Mouse (Mus musculus) Patski (cell line): ENCODE measurements around the gene G0s2. TPM values are rescaled to one million over a fixed set of nuclear protein-coding genes. Genes with fewer than 3 reads are reported as not detected.

ENCODE experiments used
- ATAC-seq: fragments of 100-300 bp; one replicate; pipeline ENCODE4 v1.8.0; 2021
- CTCF ChIA-PET: fragments of 350-600 bp; sonication (Branson Sonifier 250); formaldehyde crosslinking; loops from one replicate; lab custom pipeline; 2022; ENCODE audit warnings: inconsistent platforms; lab: Charles Lee
- POLR2A ChIA-PET: fragments of 350-600 bp; sonication (Branson Sonifier 250); formaldehyde crosslinking; loops from one replicate; lab custom pipeline; 2022; ENCODE audit warnings: antibody characterized with exemption, inconsistent platforms; lab: Charles Lee
- DNase-seq: peaks from one replicate; pipeline ENCODE4 v3.0.0-alpha.2; 2011; ENCODE audit warnings: low read depth, low spot score
- H3K27me3 ChIP-seq: fragments of 371-371 bp; one replicate; pipeline ENCODE4 v1.5.1; 2021
- CTCF ChIP-seq: fragments of 100-300 bp; IDR thresholded peaks from one replicate; pipeline ENCODE4 v1.5.1; 2021
- in situ Hi-C: fragments of 300-500 bp; cut with MboI; formaldehyde crosslinking; loops from 3 replicates; pipeline ENCODE4 v1.11.1; 2018; ENCODE audit warnings: low pct_unique_long_range_greater_than_20kb, mixed read lengths
- polyA plus RNA-seq: library from polyadenylated mRNA; unstranded; gene quantifications from one replicate; pipeline ENCODE4 v1.2.3, GENCODE M21; 2021

The G0s2 gene
- not detected for polyA plus RNA-seq

DNA sequence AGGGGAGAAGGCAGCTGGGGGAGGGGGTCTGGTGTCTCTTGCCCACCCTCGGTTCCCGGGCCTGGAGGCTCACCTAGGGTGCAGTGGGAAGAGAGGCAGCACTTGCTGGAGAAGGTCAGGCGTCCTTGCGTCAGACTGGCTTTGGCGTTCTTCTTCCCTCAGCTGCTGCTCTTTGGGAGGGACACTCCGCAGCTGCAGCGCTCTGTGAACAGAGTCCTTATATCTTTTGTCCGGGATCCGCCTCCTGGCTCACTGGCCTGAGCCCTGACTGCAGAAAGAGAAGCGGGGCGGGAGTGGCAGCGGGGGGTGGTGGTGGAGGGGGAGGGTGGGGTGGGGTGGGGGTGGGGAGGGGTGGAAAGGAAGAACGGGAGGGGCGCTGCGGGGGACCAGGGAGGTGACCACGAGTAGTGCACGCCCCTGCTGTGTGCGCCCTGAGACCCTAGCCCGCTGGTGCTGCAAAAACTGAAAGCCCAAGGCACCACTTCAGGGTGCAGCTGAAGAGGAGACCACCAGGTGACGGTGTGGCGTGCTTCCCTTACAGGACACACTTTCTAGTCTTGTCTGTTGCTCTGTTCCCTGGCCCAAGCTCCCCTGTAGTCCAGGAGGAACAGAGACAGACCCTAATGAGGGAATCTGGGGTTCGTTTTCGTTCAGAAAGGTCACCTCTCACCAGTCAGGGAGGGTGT lies at the start of gene G0s2:
Gene G0s2, minus strand, starts transcription at position 302 of the 686 bp plus-strand sequence.
- no peak for ATAC-seq
- no peak for TF ChIP-seq CTCF
- peaks cover 5% of the 10 kb centered on the region for H3K27me3 ChIP-seq
- POLR2A ChIA-PET = no interaction called here
- CTCF ChIA-PET = no interaction called here
- no peak for DNase-seq
- in situ Hi-C loops = no loop called here

DNA sequence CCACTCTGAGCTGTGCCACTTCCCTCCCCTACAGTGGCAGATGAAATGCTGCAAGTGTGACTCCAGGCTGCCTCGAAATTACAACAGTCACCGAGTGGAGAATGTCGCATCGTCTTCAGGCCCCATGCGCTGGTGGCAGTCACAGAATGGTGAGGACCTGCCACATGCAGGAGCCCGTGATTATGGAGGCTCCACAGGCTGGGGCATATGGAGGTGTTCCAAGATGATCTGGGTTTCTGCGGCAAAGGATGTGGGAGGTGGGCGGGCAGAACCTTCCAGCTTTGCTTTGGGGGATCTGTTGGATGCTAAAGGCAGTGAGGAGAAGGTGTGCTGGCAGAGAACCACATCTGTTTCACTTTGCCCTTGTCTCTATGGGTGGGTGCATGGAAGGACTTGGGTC lies 47.4 kb upstream of the G0s2 start:
- ATAC-seq (no peak), DNase-seq (no peak)
- no peak for TF ChIP-seq CTCF
- in situ Hi-C loops = loop anchor here (5.0 kb wide), 1 partner anchor 113 kb away; the partner anchor contains the start of gene Lamb3
- CTCF ChIA-PET = no interaction called here
- POLR2A ChIA-PET = no interaction called here
- H3K27me3 ChIP-seq = no peaks in the 10 kb centered on the region

GRCm38 (mm10) chr1:193319721-193320120 lies 46.7 kb upstream of the G0s2 start:
- TF ChIP-seq CTCF = no peak
- DNase-seq (no peak), ATAC-seq (no peak)
- in situ Hi-C loops = loop anchor here (5.0 kb wide), 1 partner anchor 112 kb away; the partner anchor contains the start of gene Lamb3
- ChIA-PET POLR2A (no interaction called here), CTCF (no interaction called here)
- H3K27me3 ChIP-seq = no peaks in the 10 kb centered on the region

DNA sequence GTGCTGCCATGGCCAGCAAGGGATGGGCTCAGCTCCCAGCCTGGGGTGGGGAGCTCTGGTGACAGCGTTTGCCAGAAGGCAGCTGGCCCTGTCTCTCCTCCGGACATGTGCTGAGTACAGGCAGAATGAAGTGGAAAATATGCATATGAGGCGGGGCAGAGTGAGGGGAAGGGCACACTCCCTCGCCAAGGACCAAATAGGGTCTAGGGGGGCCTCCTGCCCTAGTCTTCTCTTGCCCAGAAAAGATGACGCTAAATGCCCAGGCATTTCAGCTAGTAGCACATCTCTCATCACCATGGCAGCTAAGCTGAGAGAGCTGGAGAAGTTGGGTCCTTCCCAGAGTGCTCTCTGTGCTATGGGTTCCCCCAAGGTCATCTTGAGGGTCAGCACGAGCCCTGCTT lies 44.1 kb upstream of the G0s2 start:
- no peak for TF ChIP-seq CTCF
- DNase-seq (no peak), ATAC-seq (no peak)
- H3K27me3 ChIP-seq = no peaks in the 10 kb centered on the region
- POLR2A ChIA-PET = no interaction called here
- CTCF ChIA-PET = interaction anchor here (1.0 to 1.6 kb wide), 4 partner anchors 9 to 134 kb away, joined by 3 read pairs; no protein-coding TSS in a partner anchor
- in situ Hi-C loops = no loop called here

GRCm38 (mm10) chr1:193316358-193316750 lies 43.3 kb upstream of the G0s2 start:
- CTCF ChIA-PET = interaction anchor here (0.9 to 1.4 kb wide), 5 partner anchors 9 to 532 kb away, joined by 3 to 5 read pairs (median 3); no protein-coding TSS in a partner anchor
- DNase-seq = no peak
- in situ Hi-C loops = no loop called here
- POLR2A ChIA-PET = no interaction called here
- H3K27me3 ChIP-seq = no peaks in the 10 kb centered on the region
- no peak for ATAC-seq
- no peak for TF ChIP-seq CTCF

GRCm38 (mm10) chr1:193315705-193316357 lies 42.8 kb upstream of the G0s2 start:
- DNase-seq = no peak
- TF ChIP-seq CTCF = no peak
- in situ Hi-C loops = no loop called here
- ATAC-seq = no peak
- ChIA-PET CTCF (interaction anchor here (0.9 to 2.0 kb wide), 4 partner anchors 8 to 531 kb away, joined by 3 to 5 read pairs (median 4); no protein-coding TSS in a partner anchor), POLR2A (no interaction called here)
- H3K27me3 ChIP-seq = no peaks in the 10 kb centered on the region

DNA sequence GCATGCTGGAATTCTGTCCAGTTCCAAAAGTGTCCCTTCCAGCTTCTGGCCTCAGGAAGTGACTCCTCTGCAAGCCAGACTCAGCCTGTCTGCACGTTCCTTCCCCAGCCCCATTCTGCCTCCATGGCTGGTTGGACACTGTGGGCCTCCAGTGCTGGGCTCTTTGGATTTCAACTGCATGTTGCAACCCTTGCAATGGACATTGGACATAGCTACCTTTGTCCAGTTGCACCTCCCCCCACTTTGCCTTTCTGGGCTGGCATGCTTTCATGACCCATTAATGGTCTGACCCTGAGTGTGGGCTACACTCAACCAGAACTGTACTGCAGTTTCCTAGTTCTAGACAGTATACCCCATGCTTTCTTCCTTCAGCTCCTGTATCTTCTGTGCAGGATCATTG lies 38.6 kb upstream of the G0s2 start:
- in situ Hi-C loops = no loop called here
- no peaks in the 10 kb centered on the region for H3K27me3 ChIP-seq
- DNase-seq (no peak), ATAC-seq (no peak)
- no peak for TF ChIP-seq CTCF
- POLR2A ChIA-PET = interaction anchor here (1.0 kb wide), 1 partner anchor 13 kb away, joined by 3 read pairs; no protein-coding TSS in a partner anchor
- CTCF ChIA-PET = interaction anchor here (1.4 kb wide), 1 partner anchor 16 kb away, joined by 3 read pairs; no protein-coding TSS in a partner anchor

GRCm38 (mm10) chr1:193310519-193311085 lies 37.6 kb upstream of the G0s2 start:
- in situ Hi-C loops = no loop called here
- DNase-seq (no peak), ATAC-seq (no peak)
- ChIA-PET CTCF (no interaction called here), POLR2A (interaction anchor here (0.7 kb wide), 1 partner anchor 822 kb away, joined by 3 read pairs; no protein-coding TSS in a partner anchor)
- TF ChIP-seq CTCF = no peak
- H3K27me3 ChIP-seq = no peaks in the 10 kb centered on the region

- in situ Hi-C loops = no loop called here
- H3K27me3 ChIP-seq = no peaks in the 10 kb centered on the region
- DNase-seq = no peak
- POLR2A ChIA-PET = interaction anchor here (0.7 kb wide), 1 partner anchor 822 kb away, joined by 3 read pairs; no protein-coding TSS in a partner anchor
- CTCF ChIA-PET = no interaction called here
- TF ChIP-seq CTCF = no peak
- no peak for ATAC-seq
These were observed 36.9 kb upstream of the G0s2 start for GRCm38 (mm10) chr1:193309785-193310518.

DNA sequence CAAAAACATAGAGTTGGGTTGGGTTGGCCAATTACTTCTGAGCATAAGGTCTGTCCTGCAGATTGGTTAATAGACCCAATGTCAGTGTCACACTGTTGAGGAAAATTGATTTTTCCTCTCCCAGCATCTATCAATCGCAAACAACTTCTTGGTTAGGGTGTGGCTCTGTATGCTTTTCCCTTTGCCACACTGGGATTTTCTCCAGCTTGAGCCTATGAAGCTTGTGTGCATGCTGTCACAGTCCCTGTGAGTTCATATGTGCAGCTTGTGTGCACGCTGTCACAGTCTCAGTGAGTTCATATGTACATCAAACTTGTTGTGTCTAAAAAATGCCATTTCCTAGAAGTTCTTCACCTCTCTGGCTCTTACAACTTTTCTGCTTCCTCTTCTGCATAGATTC lies 33.8 kb upstream of the G0s2 start:
- POLR2A ChIA-PET = no interaction called here
- ATAC-seq (no peak), DNase-seq (no peak)
- TF ChIP-seq CTCF = no peak
- no peaks in the 10 kb centered on the region for H3K27me3 ChIP-seq
- CTCF ChIA-PET = interaction anchor here (1.5 kb wide), 1 partner anchor 11 kb away, joined by 4 read pairs; no protein-coding TSS in a partner anchor
- in situ Hi-C loops = no loop called here
